Mouse (Mus musculus) layer of hippocampus, postnatal 14 days (tissue): ENCODE measurements around the gene Top1. TPM values are rescaled to one million over a fixed set of nuclear protein-coding genes. Genes with fewer than 3 reads are reported as not detected.
"Not testable (repeated sequence)": the region's sequence is repeated elsewhere in the genome, so short reads cannot be mapped to it uniquely, and the experiment has no call there.

Experiments
- DNase-seq, 2 experiments: peaks; one replicate each; pipeline ENCODE4 v3.0.0; 2021 to 2022; ENCODE audit warnings: low spot score in 2 of 2, mixed read lengths in 1 of 2
- total RNA-seq, 2 experiments: library from RNA; stranded (reverse); gene quantifications; 2 replicates each; pipeline ENCODE4 v1.2.3; 2021

Top1 gene
- total RNA-seq, 2 experiments from 2014 or later = 80.3 to 88.0 TPM

DNA sequence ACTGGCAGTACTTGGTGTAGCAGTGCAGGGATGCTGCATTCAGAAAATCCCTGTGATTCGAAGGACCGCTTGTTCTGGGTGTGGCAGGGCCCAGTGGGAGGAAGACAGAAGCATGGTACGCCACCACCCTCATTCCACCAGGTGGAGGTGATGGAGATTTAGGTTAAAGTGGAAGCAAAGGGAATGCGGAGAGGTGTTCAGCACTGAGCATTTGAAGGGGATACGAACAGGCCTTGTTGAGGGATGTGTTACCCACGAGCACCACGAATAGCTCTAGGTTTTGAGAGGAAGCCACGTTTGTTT is 16.2 kb upstream of the Top1 start:
- no peak for DNase-seq

GRCm38 (mm10) chr2:160630872-160631597 is 14.7 kb upstream of the Top1 start:
- no peak for DNase-seq

DNA sequence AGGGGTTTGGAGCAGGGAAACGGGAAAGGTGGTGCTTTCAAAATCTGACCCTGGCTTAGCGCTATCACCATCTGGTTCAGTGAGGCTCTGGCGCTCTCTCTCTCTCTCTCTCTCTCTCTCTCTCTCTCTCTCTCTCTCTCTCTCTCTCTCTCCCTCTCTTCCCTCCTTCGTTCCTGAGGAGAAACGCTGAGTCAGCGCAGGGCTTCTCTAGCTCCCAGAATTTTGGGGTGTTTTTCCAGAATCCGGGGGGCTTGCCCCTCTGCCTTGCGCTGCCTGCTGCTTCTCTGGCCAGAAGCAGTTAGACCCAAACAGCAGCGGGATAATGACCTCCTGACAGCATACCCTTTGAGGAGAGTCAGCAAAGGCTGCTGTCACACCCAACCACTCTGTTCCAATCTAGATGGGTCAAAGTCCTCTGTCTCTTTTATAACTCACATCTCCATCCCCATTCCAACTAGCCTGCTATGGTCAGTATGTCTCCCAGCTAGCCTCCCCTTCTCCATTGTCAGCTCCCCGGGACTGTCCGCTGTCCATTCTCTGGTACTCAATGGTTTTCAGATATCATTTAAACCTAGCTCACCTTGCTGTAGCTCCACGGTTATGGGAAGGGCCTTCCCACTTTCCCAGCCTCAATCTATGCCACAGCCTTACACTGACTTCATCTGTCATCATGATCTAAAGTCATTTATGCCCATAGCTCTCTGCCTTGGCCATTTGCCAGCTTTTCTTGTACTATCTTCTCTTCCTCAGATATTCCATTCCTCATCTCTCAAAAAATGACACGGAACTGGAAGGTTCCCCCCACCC is 5.6 kb upstream of the Top1 start:
- no peak for DNase-seq

DNA sequence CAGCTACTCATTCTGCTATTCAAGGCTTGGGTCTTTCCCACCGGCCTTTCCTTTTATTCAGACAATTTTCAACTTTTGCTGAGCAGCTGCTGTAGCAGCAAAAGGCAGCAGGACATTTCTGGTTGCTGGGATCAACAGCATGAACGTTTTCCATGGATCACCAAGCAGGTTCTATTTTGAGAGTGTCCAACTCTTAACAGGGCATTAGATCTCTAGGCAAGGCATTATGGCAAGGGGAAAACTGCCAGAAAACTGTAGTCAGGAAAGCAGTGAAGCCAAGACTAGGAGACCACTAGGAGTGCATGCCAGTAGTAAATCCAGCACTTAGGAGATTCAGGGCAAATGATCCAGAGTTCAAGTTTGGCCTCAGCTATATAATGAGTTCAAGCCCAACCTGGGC is 4.5 kb upstream of the Top1 start:
- no peak for DNase-seq

GRCm38 (mm10) chr2:160646144-160646844 is 606 bp downstream of the Top1 start:
- DNase-seq = peak; percentile 37 to 51

DNA sequence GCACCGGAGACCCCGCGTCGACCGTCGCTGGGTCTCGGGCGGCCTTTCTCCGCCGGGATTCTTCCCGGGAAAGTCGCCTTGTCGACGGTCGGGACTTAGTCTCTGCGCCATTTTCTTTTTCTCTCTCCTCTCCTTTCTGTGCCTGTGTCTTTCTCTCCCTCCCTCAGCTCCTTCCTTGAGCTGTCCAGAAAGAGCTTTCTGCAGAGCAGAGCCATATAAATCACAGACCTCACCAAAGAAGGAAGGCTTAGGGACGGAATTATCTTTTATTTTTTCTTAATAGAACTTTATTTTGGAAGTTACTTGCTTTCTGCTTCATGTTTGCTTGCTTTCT is 1.1 kb downstream of the Top1 start:
- no peak for DNase-seq

GRCm38 (mm10) chr2:160648097-160648496 is 2.4 kb downstream of the Top1 start:
- DNase-seq = no peak

- DNase-seq = no peak
Measured at GRCm38 (mm10) chr2:160649072-160649471, 3.4 kb downstream of the Top1 start.

- DNase-seq = no peak
Measured at GRCm38 (mm10) chr2:160651165-160651564, 5.5 kb downstream of the Top1 start.

- DNase-seq = peak in 1 of 2 experiments; percentile 34
Measured at GRCm38 (mm10) chr2:160653218-160653617, 7.5 kb downstream of the Top1 start.

- DNase-seq = peak; percentile 25 to 78
Measured at GRCm38 (mm10) chr2:160655561-160655960, 9.9 kb downstream of the Top1 start.

GRCm38 (mm10) chr2:160656234-160656633 is 10.5 kb downstream of the Top1 start:
- no peak for DNase-seq

- no peak for DNase-seq
Measured at GRCm38 (mm10) chr2:160657801-160658442, 12.2 kb downstream of the Top1 start.

DNA sequence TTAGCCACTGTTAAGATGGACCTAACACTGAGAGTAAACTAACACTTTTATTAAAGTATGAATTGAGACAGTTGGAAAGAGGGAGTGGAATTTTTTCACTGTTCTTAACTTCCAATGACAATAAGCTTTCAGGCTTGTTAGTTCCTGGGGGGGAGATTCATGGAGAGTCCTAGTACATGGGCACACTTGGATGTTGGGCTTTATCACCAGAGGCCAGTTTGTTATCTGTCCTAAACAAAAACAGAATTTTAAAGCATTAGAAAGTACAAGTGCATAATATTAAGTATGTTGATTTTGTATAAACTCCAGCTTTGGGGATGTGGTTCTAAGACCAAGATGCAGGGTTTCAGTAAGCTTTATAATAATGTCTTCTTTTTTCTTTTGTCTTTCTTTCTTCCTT is 13.1 kb downstream of the Top1 start:
- no peak for DNase-seq

DNA sequence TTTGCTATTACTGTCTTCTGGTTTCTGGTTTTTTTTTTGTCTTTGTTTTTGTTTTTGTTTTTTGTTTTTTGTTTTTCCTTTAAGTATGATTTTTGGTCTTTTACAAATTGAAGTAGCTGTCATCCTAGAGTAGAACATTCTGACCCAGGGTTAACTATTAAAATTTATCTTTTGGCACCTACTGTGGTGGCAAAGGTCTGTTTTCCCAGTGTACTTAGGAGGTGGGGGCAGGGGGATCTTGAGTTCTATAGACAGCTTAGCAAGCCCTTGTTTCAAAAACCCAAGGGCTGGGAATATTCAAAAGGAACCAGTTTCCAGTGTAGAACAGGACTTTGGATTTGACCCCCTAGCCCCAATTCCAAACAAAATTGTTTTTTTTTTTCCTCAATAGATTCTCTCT is 18.7 kb downstream of the Top1 start:
- DNase-seq = no peak

DNA sequence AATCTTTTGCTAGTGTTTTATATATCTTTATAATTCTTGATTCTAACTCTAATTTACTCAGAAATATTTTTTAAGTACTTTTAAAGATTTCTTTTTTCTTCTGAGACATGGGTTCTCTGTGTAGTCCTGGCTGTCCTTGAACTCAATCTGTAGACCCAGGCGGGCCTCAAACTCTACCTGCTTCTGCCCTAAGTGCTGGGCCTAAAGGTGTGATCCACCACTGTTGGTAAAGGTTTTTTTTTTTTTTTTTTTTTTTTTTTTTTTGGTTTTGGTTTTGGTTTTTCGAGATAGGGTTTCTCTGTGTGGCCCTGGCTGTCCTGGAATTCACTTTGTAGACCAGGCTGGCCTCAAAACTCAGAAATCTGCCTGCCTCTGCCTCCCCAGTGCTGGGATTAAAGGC is 19.3 kb downstream of the Top1 start:
- DNase-seq = not testable (repeated sequence)

DNA sequence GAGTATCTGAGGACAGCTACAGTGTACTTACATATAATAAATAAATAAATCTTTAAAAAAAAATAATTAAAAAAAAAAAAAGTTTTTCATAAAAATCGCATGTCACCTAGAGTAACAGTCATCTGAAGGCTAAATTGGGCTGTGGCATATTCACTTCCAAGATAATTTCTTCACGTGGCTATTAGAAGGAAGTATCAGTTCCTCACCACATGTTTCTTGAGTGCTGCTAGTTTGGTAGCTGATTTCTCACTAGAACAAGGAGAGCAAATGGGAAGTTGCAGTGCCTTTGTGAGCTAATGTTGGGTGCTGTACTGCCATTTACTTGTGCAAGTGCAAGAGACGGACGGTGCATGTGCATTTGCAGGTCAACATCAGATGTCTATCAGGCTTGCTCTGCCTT is 21.6 kb downstream of the Top1 start:
- DNase-seq = no peak

- DNase-seq = no peak
Measured at GRCm38 (mm10) chr2:160700271-160700670, 54.6 kb downstream of the Top1 start.

DNA sequence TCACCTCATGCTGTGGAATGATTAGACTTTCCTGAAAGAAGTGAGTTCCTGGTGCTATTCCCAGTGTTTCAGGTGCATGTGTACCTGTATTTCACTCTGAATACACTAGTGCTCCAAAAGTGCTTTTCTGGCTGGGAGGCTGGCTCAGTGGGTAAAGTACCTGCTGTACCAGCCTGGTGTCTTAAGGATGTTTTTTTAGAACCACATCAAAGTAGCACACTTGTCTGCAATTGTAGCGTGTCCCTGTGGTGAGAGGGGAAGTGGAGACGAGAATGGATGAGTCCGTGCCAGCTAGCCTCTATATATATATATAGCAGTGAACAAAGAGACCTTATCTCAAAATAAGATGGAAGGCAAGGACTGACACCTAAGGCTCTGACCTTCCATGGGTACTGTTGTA is 55.9 kb downstream of the Top1 start:
- no peak for DNase-seq

DNA sequence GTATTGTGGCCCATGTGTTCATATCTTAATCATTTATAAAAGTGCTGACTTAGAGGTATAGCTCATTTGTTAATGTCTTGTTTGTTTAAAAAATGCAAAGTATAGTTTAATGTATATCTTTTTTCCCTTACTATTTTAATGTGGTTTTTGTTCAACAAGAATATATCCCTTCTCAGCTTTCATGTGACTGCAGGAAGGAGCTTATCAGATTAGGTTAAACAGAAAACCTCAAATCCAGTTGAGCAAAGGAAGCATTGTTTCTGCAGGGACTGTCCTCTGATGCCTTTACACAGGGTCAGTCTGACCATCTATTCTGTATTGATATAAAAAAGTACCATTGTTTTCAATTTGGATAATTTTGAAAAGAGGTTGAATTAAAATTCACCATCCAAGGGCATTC is 57.1 kb downstream of the Top1 start:
- DNase-seq = no peak

DNA sequence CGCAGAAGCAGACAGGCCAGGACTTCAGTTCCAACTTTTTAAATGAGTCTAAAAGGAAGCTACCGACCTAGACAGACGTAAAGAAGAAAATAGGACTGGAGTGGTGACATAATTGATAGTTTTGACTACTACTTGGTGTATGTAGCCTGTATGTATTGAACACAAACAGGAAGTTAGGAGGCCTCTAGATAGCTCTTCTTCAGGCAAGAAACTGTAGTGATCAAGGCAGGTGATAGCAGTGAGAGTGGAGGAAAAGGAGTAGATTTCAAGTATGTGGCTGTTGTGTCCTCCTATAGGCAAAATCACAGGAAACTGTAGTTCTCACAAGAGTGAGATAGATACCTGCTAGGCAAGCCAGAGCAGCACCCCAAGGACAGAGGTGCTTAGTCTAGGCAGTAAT is 62.0 kb downstream of the Top1 start:
- DNase-seq = no peak
